Mouse (Mus musculus): ENCODE results near the gene Dync1h1. TPM values are rescaled to one million over a fixed set of nuclear protein-coding genes. Genes with fewer than 3 reads are reported as not detected.

The Dync1h1 gene
- 100 to 1,000 TPM; 351 to 363 TPM for total RNA-seq (2021)

GRCm38 (mm10) chr12:110601241-110602218 is at the start of gene Dync1h1:
Dync1h1 (plus strand) TSS chr12:110601452.
- peak; percentile 95 for DNase-seq
- intact Hi-C loops (cut with DNase I): no loop called here

- no peak for DNase-seq
- intact Hi-C loops (cut with DNase I): no loop called here
Measured at GRCm38 (mm10) chr12:110552113-110552512, 49.1 kb upstream of the Dync1h1 start.

GRCm38 (mm10) chr12:110553362-110553761 is 47.9 kb upstream of the Dync1h1 start:
- no peak for DNase-seq
- intact Hi-C loops (cut with DNase I): no loop called here

GRCm38 (mm10) chr12:110555536-110556240 is 45.6 kb upstream of the Dync1h1 start:
- intact Hi-C loops (cut with DNase I): no loop called here
- DNase-seq: no peak

GRCm38 (mm10) chr12:110556861-110557628 is 44.2 kb upstream of the Dync1h1 start:
- peak; percentile 21 for DNase-seq
- intact Hi-C loops (cut with DNase I): no loop called here

- DNase-seq: no peak
- intact Hi-C loops (cut with DNase I): no loop called here
Measured at GRCm38 (mm10) chr12:110558175-110558574, 43.1 kb upstream of the Dync1h1 start.

GRCm38 (mm10) chr12:110563383-110563782 is 37.9 kb upstream of the Dync1h1 start:
- intact Hi-C loops (cut with DNase I): loop anchor here (10.0 kb wide), 1 partner anchor 109 kb away; no protein-coding TSS in a partner anchor
- DNase-seq: no peak

GRCm38 (mm10) chr12:110564848-110565247 is 36.4 kb upstream of the Dync1h1 start:
- intact Hi-C loops (cut with DNase I): loop anchor here (10.0 kb wide), 1 partner anchor 110 kb away; no protein-coding TSS in a partner anchor
- DNase-seq: no peak

GRCm38 (mm10) chr12:110566366-110566765 is 34.9 kb upstream of the Dync1h1 start:
- intact Hi-C loops (cut with DNase I): loop anchor here (10.0 kb wide), 1 partner anchor 112 kb away; no protein-coding TSS in a partner anchor
- no peak for DNase-seq

GRCm38 (mm10) chr12:110571050-110571449 is 30.2 kb upstream of the Dync1h1 start:
- intact Hi-C loops (cut with DNase I): no loop called here
- no peak for DNase-seq

GRCm38 (mm10) chr12:110572351-110572750 is 28.9 kb upstream of the Dync1h1 start:
- no peak for DNase-seq
- intact Hi-C loops (cut with DNase I): no loop called here

- DNase-seq: no peak
- intact Hi-C loops (cut with DNase I): no loop called here
Measured at GRCm38 (mm10) chr12:110573635-110574034, 27.6 kb upstream of the Dync1h1 start.

GRCm38 (mm10) chr12:110575926-110576325 is 25.3 kb upstream of the Dync1h1 start:
- DNase-seq: no peak
- intact Hi-C loops (cut with DNase I): no loop called here

GRCm38 (mm10) chr12:110578333-110578732 is 22.9 kb upstream of the Dync1h1 start:
- DNase-seq: no peak
- intact Hi-C loops (cut with DNase I): no loop called here

- no peak for DNase-seq
- intact Hi-C loops (cut with DNase I): no loop called here
Measured at GRCm38 (mm10) chr12:110588622-110589021, 12.6 kb upstream of the Dync1h1 start.

- intact Hi-C loops (cut with DNase I): no loop called here
- no peak for DNase-seq
Measured at GRCm38 (mm10) chr12:110590804-110591259, 10.4 kb upstream of the Dync1h1 start.

- intact Hi-C loops (cut with DNase I): no loop called here
- peak; percentile 98 for DNase-seq
Measured at GRCm38 (mm10) chr12:110591260-110591883, 9.9 kb upstream of the Dync1h1 start.

- DNase-seq: peak; percentile 79
- intact Hi-C loops (cut with DNase I): no loop called here
Measured at GRCm38 (mm10) chr12:110598527-110598926, 2.7 kb upstream of the Dync1h1 start.

GRCm38 (mm10) chr12:110599791-110600190 is 1.5 kb upstream of the Dync1h1 start:
- intact Hi-C loops (cut with DNase I): no loop called here
- DNase-seq: no peak
